8 mouse cellular contexts compared by ENCODE assay signal in the genomic region with DNA sequence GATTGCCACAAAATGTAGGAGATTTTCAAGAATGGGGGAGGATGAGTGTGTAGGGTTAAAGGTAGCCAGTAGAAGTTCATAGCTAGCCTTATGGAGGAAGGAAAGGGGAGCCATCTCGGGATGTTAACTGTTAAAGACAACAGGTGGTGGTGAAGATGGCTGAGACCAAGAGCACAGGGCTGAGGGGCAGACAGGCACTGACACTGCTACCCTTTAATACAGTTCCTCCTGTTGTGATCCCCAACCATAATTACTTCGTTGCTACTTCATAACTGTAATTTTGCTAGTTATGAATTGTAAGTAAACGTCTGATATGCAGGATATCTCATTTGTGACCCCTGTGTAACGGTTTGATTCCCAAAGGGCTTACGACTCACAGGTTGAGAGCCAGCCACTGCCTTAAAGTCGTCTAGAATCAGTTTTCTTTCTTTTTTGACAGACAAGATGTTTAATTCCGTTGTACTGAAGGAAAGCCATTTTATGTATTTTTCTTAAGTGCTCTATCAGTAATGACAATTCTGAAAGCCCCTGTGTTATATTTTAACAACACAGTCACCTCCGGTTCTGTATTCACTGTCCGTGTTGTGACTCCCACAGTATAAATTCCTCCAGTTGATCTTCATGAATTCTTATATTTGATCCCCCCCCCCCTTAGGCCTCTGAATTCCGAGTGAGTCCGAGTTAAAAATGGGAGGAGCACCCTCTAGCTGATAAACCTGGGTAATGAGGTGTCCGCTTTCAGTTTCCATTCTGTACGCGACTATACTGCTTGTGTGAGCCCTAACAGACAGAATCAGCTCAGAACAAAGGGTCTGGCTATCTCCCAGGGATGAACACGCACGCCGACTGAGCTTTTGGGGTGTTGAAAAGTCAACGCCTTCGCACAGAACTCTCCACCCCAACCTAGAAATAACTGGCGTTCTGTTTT. TPM values are rescaled to one million over a fixed set of nuclear protein-coding genes. Genes with fewer than 3 reads are reported as not detected.
A peak's percentile ranks its signal among the peaks of the same experiment; 100 is the strongest.
DNase-seq lines count a peak whose midpoint lies in the region; TF ChIP-seq lines count a peak whose summit lies in the region.

No protein-coding gene starts in this region.

- no peaks in the 10 kb centered on the region for H3K27me3 ChIP-seq in hindbrain, embryonic 10.5 days (ENCODE audit: insufficient read depth, poor library complexity, severe bottlenecking)

- H3K9me3 ChIP-seq in hindbrain, embryonic 10.5 days = no peaks in the 10 kb centered on the region

- H3K4me1 ChIP-seq in hindbrain, embryonic 10.5 days (replicated peaks) = peaks cover 41% of the 10 kb centered on the region

- TF ChIP-seq CTCF in left cerebral cortex, adult 2 months (IDR thresholded peaks at IDR 0.05) = no peak; the same call in none of the 2 replicates

- H3K4me3 ChIP-seq in left cerebral cortex, adult 2 months = peak overlapping the region; percentile 64
- peak overlapping the region; percentile 92 for H3K4me3 ChIP-seq in hindbrain, embryonic 10.5 days
- H3K4me3 ChIP-seq in macrophage (ENCODE audit: inconsistent target) = peak overlapping the region; percentile 91

- 24% methylated on average over 20 of the region's 20 CpGs for WGBS in hindbrain, embryonic 10.5 days
- 12% methylated on average over 18 of the region's 20 CpGs for WGBS in macrophage (ENCODE audit: missing documents)

- H3K36me3 ChIP-seq in hindbrain, embryonic 10.5 days = peaks cover 33% of the 10 kb centered on the region
- H3K36me3 ChIP-seq in macrophage (ENCODE audit: inconsistent target) = peaks cover 23% of the 10 kb centered on the region

- intact Hi-C loops in left cerebral cortex, adult 2 months (cut with DNase I) = loop anchor here (1.0 to 10.0 kb wide), 4 partner anchors 32 to 261 kb away; partner anchors contain the start of genes Pola2, Snx15 and Vps51
- intact Hi-C loops in left cerebral cortex, postnatal 4 days (cut with DNase I) = loop anchor here (10.0 kb wide), 1 partner anchor 81 kb away; the partner anchor contains the start of gene Pola2

- no peak for DNase-seq in left cerebral cortex, adult 2 months (ENCODE audit: extremely low spot score in 1 of 2, low spot score in 2 of 2)
- no peak for DNase-seq in left cerebral cortex, postnatal 4 days
- DNase-seq in brain, adult 2 months (ENCODE audit: low read depth, low spot score) = peak; percentile 75
- no peak for DNase-seq in hindbrain, embryonic 10.5 days (ENCODE audit: low spot score)
- DNase-seq in MN1 (ENCODE audit: low spot score) = no peak
- DNase-seq in right cerebral cortex, adult 2 months (ENCODE audit: low spot score in 2 of 2) = no peak
- no peak for DNase-seq in frontal cortex, postnatal 36 days (ENCODE audit: low spot score in 2 of 2)

- peaks cover 47% of the 10 kb centered on the region for H3K79me2 ChIP-seq in macrophage (ENCODE audit: inconsistent target)

- H3K27ac ChIP-seq in left cerebral cortex, adult 2 months = peak overlapping the region; percentile 99
- H3K27ac ChIP-seq in hindbrain, embryonic 10.5 days = peak overlapping the region; percentile 99
- H3K27ac ChIP-seq in macrophage = peak overlapping the region; percentile 93

RNA-seq across cellular contexts. Expression of gene Syvn1, which starts 0.7 kb away (rescaled TPM):
- total RNA-seq in left cerebral cortex, adult 2 months (2021) = 10 to 100 TPM; 45.7 to 45.8 TPM
- total RNA-seq in left cerebral cortex, postnatal 4 days (2021) = 10 to 100 TPM; 38.6 to 39.4 TPM
- polyA plus RNA-seq in hindbrain, embryonic 10.5 days (2016; fragmentation: Nextera tagmentation; extraction: Ambion mirVana) = 37.0 and 39.2 TPM in 2 replicates
- total RNA-seq in macrophage (2018; cell fraction: chromatin; rRNA removed) = 10 to 100 TPM; 30.3 to 74.8 (median 48.9) TPM
- total RNA-seq in macrophage (2018; cell fraction: cytosol; rRNA removed) = 10 to 100 TPM; 29.0 to 60.1 (median 45.8) TPM
- 100 to 1,000 TPM in 4 of 26 experiments, 10 to 100 TPM in 22; 58.1 to 111 (median 77.9) TPM for total RNA-seq in macrophage (2018; cell fraction: nucleus; rRNA removed)
- 32.9 to 40.2 TPM (median 33.2 TPM) in 3 replicates for polyA plus RNA-seq in macrophage (2018)

RNA-seq across cellular contexts. Expression of gene Mrpl49, which starts 12.0 kb away (rescaled TPM):
- total RNA-seq in left cerebral cortex, adult 2 months (2021) = 10 to 100 TPM; 40.9 to 41.3 TPM
- 10 to 100 TPM; 41.2 to 41.4 TPM for total RNA-seq in left cerebral cortex, postnatal 4 days (2021)
- 77.8 and 81.7 TPM in 2 replicates for polyA plus RNA-seq in hindbrain, embryonic 10.5 days (2016; fragmentation: Nextera tagmentation; extraction: Ambion mirVana)
- total RNA-seq in macrophage (2018; cell fraction: chromatin; rRNA removed) = 10 to 100 TPM in 14 of 26 experiments, 1 to 10 TPM in 12; 1.1 to 29.3 (median 12.0) TPM
- 10 to 100 TPM in 25 of 26 experiments, 1 to 10 TPM in 1; 10.0 to 29.0 (median 22.0) TPM for total RNA-seq in macrophage (2018; cell fraction: cytosol; rRNA removed)
- total RNA-seq in macrophage (2018; cell fraction: nucleus; rRNA removed) = 10 to 100 TPM in 14 of 26 experiments, 1 to 10 TPM in 12; 3.0 to 31.2 (median 10.1) TPM
- 21.9 to 37.4 TPM (median 33.3 TPM) in 3 replicates for polyA plus RNA-seq in macrophage (2018)

RNA-seq across cellular contexts. Expression of gene Fau, which starts 12.0 kb away (rescaled TPM):
- total RNA-seq in left cerebral cortex, adult 2 months (2021) = 100 to 1,000 TPM; 663 to 678 TPM
- 100 to 1,000 TPM; 874 to 875 TPM for total RNA-seq in left cerebral cortex, postnatal 4 days (2021)
- 764 and 815 TPM in 2 replicates for polyA plus RNA-seq in hindbrain, embryonic 10.5 days (2016; fragmentation: Nextera tagmentation; extraction: Ambion mirVana)
- 100 to 1,000 TPM in 7 of 26 experiments, 10 to 100 TPM in 19; 47.1 to 193 (median 87.2) TPM for total RNA-seq in macrophage (2018; cell fraction: chromatin; rRNA removed)
- 1,000 to 10,000 TPM; 1,233 to 3,484 (median 1,756) TPM for total RNA-seq in macrophage (2018; cell fraction: cytosol; rRNA removed)
- 100 to 1,000 TPM; 201 to 530 (median 344) TPM for total RNA-seq in macrophage (2018; cell fraction: nucleus; rRNA removed)
- polyA plus RNA-seq in macrophage (2018) = 767 to 1,640 TPM (median 1,335 TPM) in 3 replicates

RNA-seq across cellular contexts. Expression of gene Znhit2, which starts 15.4 kb away (rescaled TPM):
- total RNA-seq in left cerebral cortex, adult 2 months (2021) = 10 to 100 TPM; 33.9 to 39.1 TPM
- total RNA-seq in left cerebral cortex, postnatal 4 days (2021) = 10 to 100 TPM; 25.1 to 27.5 TPM
- polyA plus RNA-seq in hindbrain, embryonic 10.5 days (2016; fragmentation: Nextera tagmentation; extraction: Ambion mirVana) = 38.3 and 41.9 TPM in 2 replicates
- total RNA-seq in macrophage (2018; cell fraction: chromatin; rRNA removed) = 1 to 10 TPM in 22 of 26 experiments, under 1 TPM in 1, not detected in 3; 0.69 to 6.6 (median 3.3) TPM
- 10 to 100 TPM in 24 of 26 experiments, 1 to 10 TPM in 2; 8.6 to 30.9 (median 20.0) TPM for total RNA-seq in macrophage (2018; cell fraction: cytosol; rRNA removed)
- 10 to 100 TPM in 10 of 26 experiments, 1 to 10 TPM in 16; 2.7 to 20.2 (median 8.0) TPM for total RNA-seq in macrophage (2018; cell fraction: nucleus; rRNA removed)
- polyA plus RNA-seq in macrophage (2018) = 4.0 to 21.8 TPM (median 18.1 TPM) in 3 replicates

RNA-seq across cellular contexts. Expression of gene Tm7sf2, which starts 22.5 kb away (rescaled TPM):
- 10 to 100 TPM; 26.9 to 30.4 TPM for total RNA-seq in left cerebral cortex, adult 2 months (2021)
- 10 to 100 TPM; 69.0 to 71.2 TPM for total RNA-seq in left cerebral cortex, postnatal 4 days (2021)
- 37.2 and 41.3 TPM in 2 replicates for polyA plus RNA-seq in hindbrain, embryonic 10.5 days (2016; fragmentation: Nextera tagmentation; extraction: Ambion mirVana)
- 10 to 100 TPM in 23 of 26 experiments, 1 to 10 TPM in 3; 7.8 to 41.0 (median 20.2) TPM for total RNA-seq in macrophage (2018; cell fraction: chromatin; rRNA removed)
- total RNA-seq in macrophage (2018; cell fraction: cytosol; rRNA removed) = 10 to 100 TPM in 21 of 26 experiments, 1 to 10 TPM in 5; 8.6 to 15.5 (median 11.6) TPM
- 10 to 100 TPM in 23 of 26 experiments, 1 to 10 TPM in 3; 4.0 to 47.4 (median 17.0) TPM for total RNA-seq in macrophage (2018; cell fraction: nucleus; rRNA removed)
- 4.6 to 21.1 TPM (median 17.5 TPM) in 3 replicates for polyA plus RNA-seq in macrophage (2018)
